Mouse (Mus musculus) heart, adult 18-20 months (tissue): Measurements from ENCODE around the gene Gm21761. TPM values are rescaled to one million over a fixed set of nuclear protein-coding genes. Genes with fewer than 3 reads are reported as not detected.
"Not testable (repeated sequence)": the region's sequence is repeated elsewhere in the genome, so short reads cannot be mapped to it uniquely, and the experiment has no call there.

Experiments used
- DNase-seq, 2 experiments: peaks; one replicate each; pipeline ENCODE4 v3.0.0; 2021 to 2022; ENCODE audit warnings: mixed read lengths in 1 of 2
- long read RNA-seq, 2 experiments: library from polyadenylated mRNA; stranded (forward); transcript quantifications; one replicate each; pipeline ENCODE4 v2.0.0; 2021
- total RNA-seq, 2 experiments: library from RNA; stranded (reverse); gene quantifications; 2 replicates each; pipeline ENCODE4 v1.2.3; 2021

Gm21761 gene
- total RNA-seq: not detected
- long read RNA-seq, experiment 1: 0 reads
- long read RNA-seq, experiment 2: 0 reads

- DNase-seq: not testable (repeated sequence)
Measured at GRCm38 (mm10) chr13:119929172-119929571, at the start of gene Gm21761. TSS of gene Gm21761 (minus strand) at chr13:119929272.

DNA sequence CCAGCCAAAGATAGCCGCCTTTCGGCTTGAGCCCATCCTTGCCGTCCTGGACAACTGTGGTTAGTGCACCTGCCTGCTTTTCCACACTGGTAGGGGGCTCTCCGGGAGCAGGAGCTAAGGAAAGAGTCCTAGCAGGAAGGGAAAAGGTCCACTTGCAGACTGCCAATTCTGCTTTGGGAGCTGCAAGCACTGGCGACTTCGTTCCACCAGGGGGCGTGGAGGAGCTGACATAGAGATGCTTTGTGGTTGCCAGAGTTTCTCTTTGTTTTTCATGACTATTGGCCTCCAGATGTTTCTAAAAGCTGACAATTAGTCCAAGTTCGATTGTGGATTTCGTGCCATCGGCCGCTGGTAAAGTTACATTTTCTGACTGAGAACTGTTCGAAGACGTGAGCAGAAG, 40.1 kb upstream of the Gm21761 start:
- DNase-seq: not testable (repeated sequence)

DNA sequence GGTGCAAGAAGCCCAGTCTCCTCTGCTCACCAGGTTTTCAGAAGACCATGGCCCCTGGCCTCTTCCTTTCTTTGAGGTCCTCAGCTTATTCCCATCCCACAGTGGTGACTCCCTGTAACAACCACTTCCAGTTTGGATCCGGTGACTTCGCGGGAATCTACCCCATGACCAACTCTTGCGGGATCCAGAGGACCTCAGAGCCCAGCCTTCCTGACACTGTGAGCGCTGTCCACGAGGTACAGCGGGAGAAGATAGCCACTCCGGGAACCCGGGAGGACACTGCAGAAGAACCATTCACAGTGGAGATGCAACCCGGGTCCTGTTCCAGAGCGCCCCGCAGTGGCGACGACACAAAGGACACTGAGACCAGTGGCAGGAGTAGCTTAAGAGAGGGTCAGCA, 39.1 kb upstream of the Gm21761 start:
- DNase-seq: not testable (repeated sequence)

DNA sequence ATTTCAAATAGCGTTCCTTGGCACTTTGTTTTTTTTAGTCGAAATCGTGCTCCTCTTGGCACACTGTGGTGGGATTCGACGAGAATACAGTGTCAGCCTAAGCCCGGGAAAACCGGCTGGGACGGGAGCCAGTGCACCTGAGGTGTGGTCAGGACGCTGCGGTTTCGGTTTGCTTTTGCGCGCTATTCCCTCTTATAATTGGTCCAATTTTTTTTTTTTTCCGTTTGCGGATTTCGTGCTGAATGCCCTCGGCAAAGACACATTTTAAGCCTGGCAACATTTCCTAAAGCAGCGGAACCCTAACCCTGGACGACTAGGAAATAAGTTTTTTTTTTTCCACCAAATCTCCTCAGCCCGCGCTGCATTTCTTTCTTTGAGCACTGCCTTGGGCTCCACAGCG, 36.9 kb upstream of the Gm21761 start:
- DNase-seq: peak; percentile 32 to 46

GRCm38 (mm10) chr13:119965302-119965952, 36.4 kb upstream of the Gm21761 start:
- peak in 1 of 2 experiments; percentile 3 for DNase-seq

DNA sequence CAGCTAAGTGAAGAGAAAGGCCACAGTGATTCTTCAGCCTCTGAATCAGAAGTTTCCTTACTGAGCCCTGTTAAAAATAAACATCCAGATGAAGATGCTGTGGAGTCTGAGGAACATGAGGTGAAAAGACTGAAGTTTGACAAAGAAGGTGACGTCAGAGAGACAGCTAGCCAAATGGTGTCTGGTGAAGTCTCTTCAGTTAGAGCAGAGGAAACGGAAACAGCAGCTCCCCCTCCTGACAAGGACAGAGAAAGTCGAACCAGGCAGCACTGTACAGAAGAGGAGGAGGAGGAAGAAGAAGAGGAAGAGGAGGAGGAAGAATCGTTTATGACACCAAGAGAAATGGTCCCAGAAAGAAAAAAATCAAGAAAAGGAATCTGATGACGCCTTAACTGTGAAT, 33.8 kb upstream of the Gm21761 start:
- DNase-seq: not testable (repeated sequence)

DNA sequence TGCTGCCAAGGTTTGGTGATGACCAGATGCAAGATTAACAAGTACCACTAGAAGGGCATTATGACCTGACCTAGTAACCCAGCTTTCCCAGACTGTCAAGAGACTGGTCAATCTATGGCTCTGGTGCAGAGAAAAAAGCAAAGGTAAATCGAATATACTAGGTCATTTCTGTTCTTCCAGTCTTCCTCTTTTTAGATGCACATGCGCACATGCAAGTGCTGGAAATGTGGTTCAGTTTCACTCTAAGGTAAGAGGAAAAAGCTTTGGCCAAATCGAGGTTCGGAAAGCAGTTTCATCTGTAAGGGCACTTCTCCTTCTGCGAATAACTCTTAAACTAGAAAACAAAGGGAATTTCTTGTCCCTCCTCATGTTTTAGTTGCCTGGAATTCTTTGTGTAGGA, 26.5 kb upstream of the Gm21761 start:
- not testable (repeated sequence) for DNase-seq

GRCm38 (mm10) chr13:119955089-119955488, 26.0 kb upstream of the Gm21761 start:
- not testable (repeated sequence) for DNase-seq

DNA sequence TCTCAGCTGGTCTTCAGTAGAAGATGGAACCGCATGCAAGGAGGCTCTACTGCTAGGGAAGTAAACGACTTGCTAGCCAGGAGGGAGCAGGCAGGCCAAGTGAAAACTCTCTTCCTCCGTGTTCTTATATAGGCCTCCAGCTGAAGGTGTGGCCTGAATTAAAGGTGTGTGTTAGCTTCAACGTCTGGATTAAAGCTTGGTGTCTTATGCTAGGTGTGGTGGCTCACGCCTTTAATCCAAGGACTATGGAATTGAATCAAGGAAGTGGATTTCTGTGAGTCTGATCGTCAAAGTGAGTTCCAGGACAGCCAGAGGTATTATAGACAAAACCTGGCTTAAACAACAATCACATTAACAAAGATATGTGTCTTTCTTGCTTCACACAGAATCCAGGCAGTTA, 21.6 kb upstream of the Gm21761 start, which contains the start of gene B020031M17Rik:
Gene B020031M17Rik (minus strand): TSS at position 101 of the 400 bp plus-strand sequence.
- DNase-seq: not testable (repeated sequence)

DNA sequence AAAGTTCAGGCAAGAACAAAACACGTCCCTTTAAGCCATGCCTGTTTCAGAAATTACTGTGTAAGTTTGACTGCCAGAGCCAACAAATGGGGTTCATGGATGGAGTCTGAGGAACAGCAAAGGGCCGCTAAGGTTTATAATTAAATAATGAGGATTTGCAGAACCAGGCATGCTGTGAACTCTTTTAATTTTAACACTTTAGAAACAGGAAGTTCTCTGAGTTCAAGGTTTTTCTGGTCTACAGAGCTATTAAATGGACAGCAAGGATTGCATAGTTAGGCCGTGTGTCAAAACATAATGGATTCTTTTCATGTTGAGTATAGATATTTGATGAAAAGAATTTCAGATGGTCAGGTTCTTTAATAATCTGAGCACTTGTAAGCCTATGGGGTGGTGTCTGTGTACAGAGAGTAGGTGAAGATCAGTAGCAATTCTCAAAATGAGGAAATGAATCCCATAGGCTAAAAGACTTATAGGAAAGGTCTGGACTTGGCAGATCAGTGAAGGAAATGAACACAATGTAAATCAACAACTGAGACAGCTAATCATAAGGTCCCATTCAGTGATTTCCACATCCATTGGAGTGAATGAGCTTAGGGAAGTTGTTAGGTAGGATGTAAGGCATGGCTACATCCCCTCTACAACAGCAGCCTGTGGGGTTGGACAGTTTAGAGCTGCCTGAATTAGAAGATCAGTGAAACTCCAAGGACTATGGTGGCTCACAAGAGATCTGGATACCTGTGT, 4.3 kb downstream of the Gm21761 start:
- DNase-seq: not testable (repeated sequence)

DNA sequence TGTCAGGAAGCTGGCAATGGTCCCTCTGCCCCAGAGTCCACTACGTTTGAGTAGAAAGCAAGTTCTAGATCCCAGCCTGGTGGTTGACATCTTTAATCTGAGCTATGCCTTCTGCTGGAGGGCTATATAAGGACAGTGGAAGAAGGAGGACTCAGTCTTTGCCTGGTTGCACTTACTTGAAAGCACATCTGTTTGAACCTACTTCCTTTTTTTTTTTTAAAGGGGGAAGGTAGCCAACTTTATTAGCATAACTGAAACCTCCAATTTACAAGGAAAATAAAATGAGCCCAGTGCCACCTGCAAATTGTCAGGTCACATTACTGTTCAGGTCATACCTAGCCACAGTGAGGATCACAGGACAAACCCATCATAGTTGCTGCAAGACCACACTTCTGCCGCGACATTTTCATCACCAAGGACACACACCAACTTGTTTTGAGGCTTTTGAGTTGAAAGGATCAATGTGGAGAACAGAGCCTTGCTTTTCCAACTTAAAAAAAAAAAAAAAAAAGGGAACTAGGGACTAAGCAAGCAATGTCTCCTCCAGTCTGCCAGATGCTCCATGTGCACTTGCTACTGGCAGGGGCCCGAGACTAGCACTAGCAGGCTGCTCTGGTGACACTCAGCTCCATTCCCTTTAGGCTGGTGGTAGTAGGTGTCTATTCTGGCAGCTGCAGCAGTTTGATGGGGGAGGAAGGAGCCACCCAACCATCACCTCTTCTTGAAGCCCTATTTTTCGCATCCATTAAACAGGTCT, 11.9 kb downstream of the Gm21761 start:
- not testable (repeated sequence) for DNase-seq

- DNase-seq: not testable (repeated sequence)
Measured at GRCm38 (mm10) chr13:119916449-119916848, 12.6 kb downstream of the Gm21761 start.

- DNase-seq: not testable (repeated sequence)
Measured at GRCm38 (mm10) chr13:119898549-119898948, 30.5 kb downstream of the Gm21761 start.

- DNase-seq: not testable (repeated sequence)
Measured at GRCm38 (mm10) chr13:119894685-119895084, 34.4 kb downstream of the Gm21761 start, which contains the start of gene Tcstv1. TSS of gene Tcstv1 (minus strand) at chr13:119894785.

DNA sequence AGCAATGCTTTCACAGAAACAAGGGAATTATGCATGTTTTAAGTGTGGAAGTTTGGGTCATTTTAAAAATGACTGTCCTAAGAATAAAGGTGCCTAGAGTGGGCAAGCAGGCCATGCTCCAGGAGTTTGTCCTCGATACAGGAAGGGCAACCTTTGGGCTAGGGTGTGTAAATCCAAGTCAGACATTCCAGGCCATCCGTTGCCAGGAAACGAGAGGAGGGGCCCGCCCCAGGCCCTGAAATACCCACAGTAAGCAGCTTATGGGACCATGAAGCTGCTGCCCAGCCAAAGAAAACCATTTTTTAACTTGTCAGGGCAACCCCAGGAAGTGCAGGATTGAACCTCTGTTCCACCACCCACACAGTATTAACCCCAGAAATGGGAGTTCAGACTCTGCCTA, 42.2 kb downstream of the Gm21761 start:
- DNase-seq: not testable (repeated sequence)

DNA sequence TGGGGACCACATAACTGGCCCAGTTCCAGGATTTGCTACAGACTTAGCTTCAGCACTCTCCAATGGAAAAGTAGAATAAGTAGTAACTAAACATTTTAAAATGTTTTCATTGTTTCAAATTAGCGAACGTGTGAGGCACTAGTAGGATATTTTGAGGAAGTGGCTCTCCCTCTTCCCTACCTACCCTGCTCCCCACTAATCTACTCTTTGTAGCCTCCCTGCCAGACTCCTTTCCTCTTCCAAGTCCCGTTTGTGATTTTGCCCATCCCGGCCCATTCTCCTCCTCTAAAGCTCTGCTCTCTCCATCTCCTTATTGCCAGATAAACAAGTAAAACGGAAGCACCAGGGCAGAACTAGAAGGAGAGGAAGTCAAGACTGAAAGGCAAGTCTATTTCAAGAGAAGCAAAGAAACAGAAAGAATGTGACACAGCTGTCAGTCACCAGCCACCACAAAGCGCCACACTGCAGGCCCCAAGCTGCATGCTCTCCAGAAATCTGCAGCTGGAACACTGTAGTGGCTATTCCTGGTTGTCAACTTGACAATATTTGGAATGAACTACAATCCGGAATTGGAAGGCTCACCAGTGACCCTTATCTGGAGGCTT, 64.6 kb downstream of the Gm21761 start:
- DNase-seq: not testable (repeated sequence)

DNA sequence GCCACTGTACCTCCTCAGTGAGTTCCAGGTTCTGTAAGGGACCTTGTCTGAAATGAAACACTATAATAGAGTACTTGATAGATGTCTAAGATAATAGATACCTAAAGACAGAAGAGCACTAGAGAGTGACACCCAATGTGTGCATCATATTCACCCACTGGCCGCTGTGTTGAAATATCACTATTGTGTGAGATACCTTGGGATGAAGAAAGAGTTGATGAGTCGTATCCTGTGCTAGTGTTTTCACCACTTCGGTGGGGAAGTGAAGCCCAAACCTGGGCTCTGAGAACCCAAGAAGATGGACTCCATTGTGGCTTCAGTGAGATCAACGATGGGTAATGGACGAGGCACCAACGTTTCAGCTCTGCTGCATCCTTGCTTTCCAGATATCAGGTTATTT, 66.7 kb downstream of the Gm21761 start:
- not testable (repeated sequence) for DNase-seq

Other genes starting within 250 kb of the Gm21761 start
- gene Hmgcs1, start 238.9 kb downstream of the Gm21761 start, total RNA-seq: 10 to 100 TPM; 36.7 to 38.5 TPM
- gene Nim1k, start 173.4 kb downstream of the Gm21761 start, total RNA-seq: 1 to 10 TPM in 1 of 2 experiments, under 1 TPM in 1; 0.98 to 1.4 TPM
- gene Zfp131, start 138.4 kb downstream of the Gm21761 start, total RNA-seq: 10 to 100 TPM; 19.6 to 19.8 TPM
- gene AF067063, start 99.1 kb downstream of the Gm21761 start, total RNA-seq: not detected
- not detected for gene D13Ertd608e, start 93.3 kb downstream of the Gm21761 start, total RNA-seq
- not detected for gene Tcstv1, start 34.5 kb downstream of the Gm21761 start, total RNA-seq
- not detected for gene B020031M17Rik, start 21.5 kb upstream of the Gm21761 start, total RNA-seq
- gene Gm36079, start 97.7 kb upstream of the Gm21761 start, total RNA-seq: not detected
- gene Gm21188, start 122.9 kb upstream of the Gm21761 start, total RNA-seq: under 1 TPM; 0.40 to 0.49 TPM
- gene Gm20767, start 211.0 kb upstream of the Gm21761 start, total RNA-seq: not detected
- gene Gm21818, start 243.2 kb upstream of the Gm21761 start, total RNA-seq: not detected